Mouse (Mus musculus): ENCODE results near the gene Cyp2d40. TPM values are rescaled to one million over a fixed set of nuclear protein-coding genes. Genes with fewer than 3 reads are reported as not detected.

Cyp2d40 gene
- total RNA-seq, 2 experiments from 2014 or later, result not detected

Other genes starting within 250 kb of the Cyp2d40 start
- not detected in 2 replicates for gene Cyp2d12, start 209.1 kb downstream of the Cyp2d40 start, total RNA-seq (2014; fragmentation: Nextera tagmentation)
- not detected in 2 replicates for gene Cyp2d12, start 209.1 kb downstream of the Cyp2d40 start, total RNA-seq (2017)
- gene Cyp2d34, start 143.2 kb downstream of the Cyp2d40 start, total RNA-seq (2014; fragmentation: Nextera tagmentation), result not detected in 2 replicates
- gene Cyp2d34, start 143.2 kb downstream of the Cyp2d40 start, total RNA-seq (2017), result not detected in 2 replicates
- gene Cyp2d26, start 30.1 kb upstream of the Cyp2d40 start, total RNA-seq (2014; fragmentation: Nextera tagmentation), result not detected in 2 replicates
- gene Cyp2d26, start 30.1 kb upstream of the Cyp2d40 start, total RNA-seq (2017), result not detected in 2 replicates
- gene Tcf20, start 223.7 kb upstream of the Cyp2d40 start, total RNA-seq (2014; fragmentation: Nextera tagmentation), result 57.7 and 70.5 TPM in 2 replicates
- gene Tcf20, start 223.7 kb upstream of the Cyp2d40 start, total RNA-seq (2017), result 87.5 and 106 TPM in 2 replicates

Data from megakaryocyte-erythroid progenitor cell, adult 5-6 weeks (primary cell).